Mouse (Mus musculus) embryonic fibroblast, embryonic 13.5 days (primary cell): ENCODE data around the gene Lef1.

ENCODE experiments used
- CTCF ChIP-seq: IDR thresholded peaks from 2 replicates; pipeline ENCODE4 v1.5.1; 2011; ENCODE audit warnings: mild to moderate bottlenecking, control low read depth, low read length, moderate library complexity, borderline replicate concordance; ENCODE audit not compliant: insufficient read depth
- POLR2A ChIP-seq: IDR thresholded peaks from 2 replicates; pipeline ENCODE4 v1.6.1; 2011; ENCODE audit warnings: low read depth, mild to moderate bottlenecking, control low read depth, low read length, moderate library complexity

DNA sequence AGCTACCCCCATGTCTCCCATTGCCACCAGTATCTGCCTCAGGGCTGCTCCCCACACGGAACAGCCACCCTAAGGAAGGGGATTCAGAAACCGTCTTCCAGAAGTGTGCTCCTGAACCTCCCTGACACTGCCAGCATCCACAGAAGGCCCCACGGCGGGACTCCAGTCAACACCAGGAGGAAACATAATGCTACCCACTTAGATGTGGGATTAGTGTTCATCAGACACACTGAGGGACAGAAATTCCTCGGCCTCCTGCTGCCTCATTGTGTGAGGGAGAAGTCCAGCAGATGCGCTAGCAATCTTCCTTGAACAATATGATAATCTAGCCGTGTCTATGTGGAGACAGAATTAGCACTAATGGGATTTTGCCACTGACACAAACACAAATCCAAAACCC is 40.1 kb upstream of the Lef1 start:
- no peak for TF ChIP-seq CTCF
- TF ChIP-seq POLR2A: no peak
